Mouse (Mus musculus) testis, adult 2 months (tissue): ENCODE measurements around the gene Mroh2a. TPM values are rescaled to one million over a fixed set of nuclear protein-coding genes. Genes with fewer than 3 reads are reported as not detected.

ENCODE experiments used
- H3K27ac ChIP-seq: fragments of 200-500 bp; 2 replicates; pipeline ENCODE4 v1.5.1; 2012; ENCODE audit warnings: low read depth, low read length; ENCODE audit not compliant: control insufficient read depth, insufficient read depth
- H3K27me3 ChIP-seq: fragments of 200-500 bp; 2 replicates; pipeline ENCODE4 v1.6.1; 2012; ENCODE audit warnings: mild to moderate bottlenecking, low read length, moderate library complexity; ENCODE audit not compliant: control insufficient read depth, insufficient read depth
- H3K36me3 ChIP-seq: fragments of 200-500 bp; 2 replicates; pipeline ENCODE4 v1.6.1; 2012; ENCODE audit warnings: mild to moderate bottlenecking, low read length; ENCODE audit not compliant: control insufficient read depth, insufficient read depth
- H3K4me1 ChIP-seq: fragments of 200-500 bp; 2 replicates; pipeline ENCODE4 v1.6.1; 2012; ENCODE audit warnings: low read length; ENCODE audit not compliant: control insufficient read depth, insufficient read depth
- H3K4me3 ChIP-seq: fragments of 200-500 bp; 2 replicates; pipeline ENCODE4 v1.5.1; 2012; ENCODE audit warnings: low read depth, mild to moderate bottlenecking, low read length, moderate library complexity, mixed read lengths; ENCODE audit not compliant: control insufficient read depth
- CTCF ChIP-seq: fragments of 200-500 bp; IDR thresholded peaks from 2 replicates; pipeline ENCODE4 v1.5.1; 2012; ENCODE audit warnings: low read depth, mild to moderate bottlenecking, inconsistent platforms, low read length, moderate library complexity; ENCODE audit not compliant: control insufficient read depth, insufficient read depth, insufficient replicate concordance
- POLR2A ChIP-seq: fragments of 200-500 bp; IDR thresholded peaks from 2 replicates; pipeline ENCODE4 v1.6.1; 2012; ENCODE audit warnings: low read depth, mild to moderate bottlenecking, inconsistent platforms, low read length, moderate library complexity; ENCODE audit not compliant: control insufficient read depth
- polyA plus RNA-seq: library from polyadenylated mRNA; depleted of rRNA; stranded (reverse); fragments of >200 nt; gene quantifications from 2 replicates; pipeline ENCODE4 v1.2.3, GENCODE M21; 2012; rRNA removed

Mroh2a gene
- polyA plus RNA-seq, 1 experiment: 116 TPM

GRCm38 (mm10) chr1:88304261-88304985 lies 77.6 kb downstream of the Mroh2a start:
- H3K4me1 ChIP-seq: no peaks in the 10 kb centered on the region
- no peaks in the 10 kb centered on the region for H3K36me3 ChIP-seq
- no peak for TF ChIP-seq POLR2A
- TF ChIP-seq CTCF: no peak
- no peak overlapping the region for H3K4me3 ChIP-seq
- H3K27ac ChIP-seq: no peak overlapping the region
- H3K27me3 ChIP-seq: no peaks in the 10 kb centered on the region

GRCm38 (mm10) chr1:88305018-88305795 lies 78.4 kb downstream of the Mroh2a start:
- H3K4me1 ChIP-seq: no peaks in the 10 kb centered on the region
- no peak overlapping the region for H3K4me3 ChIP-seq
- no peak overlapping the region for H3K27ac ChIP-seq
- TF ChIP-seq CTCF (no peak), POLR2A (no peak)
- no peaks in the 10 kb centered on the region for H3K27me3 ChIP-seq
- H3K36me3 ChIP-seq: no peaks in the 10 kb centered on the region

DNA sequence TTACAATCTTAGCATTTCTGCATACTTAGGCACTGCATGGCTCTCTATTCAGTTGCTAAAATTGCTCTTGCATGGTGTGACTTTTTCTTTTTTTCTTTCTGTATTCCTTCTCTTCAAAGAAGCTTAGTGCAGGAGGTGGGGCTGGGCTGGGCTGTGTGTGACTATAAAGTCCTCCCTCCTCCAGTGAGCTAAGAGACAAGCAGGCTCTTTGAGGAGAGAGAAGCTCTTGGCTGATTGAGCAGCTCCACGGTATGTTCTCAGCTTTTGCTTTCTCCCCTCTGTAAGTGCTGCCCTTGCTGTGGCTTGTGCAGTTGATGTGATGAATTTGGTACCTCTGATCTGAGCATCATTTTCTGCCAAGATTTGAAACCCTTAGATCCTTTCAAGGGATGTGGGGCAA lies 79.8 kb downstream of the Mroh2a start:
- Histone ChIP-seq H3K4me3 (no peak overlapping the region), H3K36me3 (no peaks in the 10 kb centered on the region), H3K4me1 (no peaks in the 10 kb centered on the region), H3K27ac (no peak overlapping the region), H3K27me3 (no peaks in the 10 kb centered on the region)
- no peak for TF ChIP-seq POLR2A
- TF ChIP-seq CTCF: no peak

GRCm38 (mm10) chr1:88307180-88307579 lies 80.4 kb downstream of the Mroh2a start:
- Histone ChIP-seq H3K36me3 (no peaks in the 10 kb centered on the region), H3K4me1 (no peaks in the 10 kb centered on the region), H3K27ac (no peak overlapping the region), H3K27me3 (no peaks in the 10 kb centered on the region), H3K4me3 (no peak overlapping the region)
- no peak for TF ChIP-seq CTCF
- TF ChIP-seq POLR2A: no peak

GRCm38 (mm10) chr1:88309020-88309419 lies 82.2 kb downstream of the Mroh2a start:
- Histone ChIP-seq H3K4me1 (no peaks in the 10 kb centered on the region), H3K36me3 (no peaks in the 10 kb centered on the region), H3K27me3 (no peaks in the 10 kb centered on the region), H3K4me3 (no peak overlapping the region), H3K27ac (no peak overlapping the region)
- no peak for TF ChIP-seq POLR2A
- TF ChIP-seq CTCF: no peak

DNA sequence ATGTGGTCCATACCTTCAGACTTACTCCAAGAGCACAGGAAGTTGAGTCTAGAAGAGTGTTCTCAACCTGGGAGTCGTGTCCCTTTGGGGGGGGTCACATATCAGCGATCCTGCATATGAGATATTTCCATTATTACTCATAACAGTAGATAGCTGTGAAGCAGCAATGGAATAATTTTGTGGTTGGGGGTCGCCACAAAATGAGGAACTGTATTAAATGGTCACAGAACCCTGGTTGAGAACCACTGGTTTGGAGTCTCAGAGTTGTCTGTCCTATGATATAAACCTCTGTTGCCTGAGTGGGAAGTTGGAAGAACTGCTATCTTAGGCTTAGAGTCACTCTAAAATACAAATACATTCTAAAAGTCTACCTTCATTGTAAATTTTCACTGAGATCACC lies 83.1 kb downstream of the Mroh2a start:
- Histone ChIP-seq H3K36me3 (no peaks in the 10 kb centered on the region), H3K27ac (no peak overlapping the region), H3K4me1 (no peaks in the 10 kb centered on the region), H3K27me3 (no peaks in the 10 kb centered on the region), H3K4me3 (no peak overlapping the region)
- no peak for TF ChIP-seq CTCF
- no peak for TF ChIP-seq POLR2A

GRCm38 (mm10) chr1:88310349-88310748 lies 83.6 kb downstream of the Mroh2a start:
- Histone ChIP-seq H3K27ac (no peak overlapping the region), H3K27me3 (no peaks in the 10 kb centered on the region), H3K4me1 (no peaks in the 10 kb centered on the region), H3K4me3 (no peak overlapping the region), H3K36me3 (no peaks in the 10 kb centered on the region)
- no peak for TF ChIP-seq POLR2A
- TF ChIP-seq CTCF: no peak

Other genes with a start within 250 kb of the Mroh2a start
- gene Usp40, start 218.4 kb upstream of the Mroh2a start, polyA plus RNA-seq: 6.4 and 7.6 TPM in 2 replicates
- not detected in 2 replicates for gene Ugt1a10, start 171.6 kb upstream of the Mroh2a start, polyA plus RNA-seq
- gene Ugt1a9, start 156.2 kb upstream of the Mroh2a start, polyA plus RNA-seq: 0.06 TPM in 1 of 2 replicates, not detected in the other
- gene Ugt1a8, start 139.2 kb upstream of the Mroh2a start, polyA plus RNA-seq: not detected in 2 replicates
- 4.3 and 6.5 TPM in 2 replicates for gene Ugt1a7c, start 131.9 kb upstream of the Mroh2a start, polyA plus RNA-seq
- gene Ugt1a6b, start 123.7 kb upstream of the Mroh2a start, polyA plus RNA-seq: 1.0 and 7.4 TPM in 2 replicates
- gene Ugt1a6a, start 92.2 kb upstream of the Mroh2a start, polyA plus RNA-seq: 23.3 and 26.9 TPM in 2 replicates
- 0.09 and 0.20 TPM in 2 replicates for gene Ugt1a5, start 61.0 kb upstream of the Mroh2a start, polyA plus RNA-seq
- 0.06 TPM in 1 of 2 replicates, not detected in the other for gene Ugt1a2, start 26.4 kb upstream of the Mroh2a start, polyA plus RNA-seq
- gene Dnajb3, start 21.2 kb upstream of the Mroh2a start, polyA plus RNA-seq: 1,175 and 1,313 TPM in 2 replicates
- 0.67 and 0.94 TPM in 2 replicates for gene Ugt1a1, start 15.0 kb upstream of the Mroh2a start, polyA plus RNA-seq
- gene Hjurp, start 50.6 kb downstream of the Mroh2a start, polyA plus RNA-seq: 29.1 and 34.3 TPM in 2 replicates
- 4.3 and 4.7 TPM in 2 replicates for gene Trpm8, start 50.7 kb downstream of the Mroh2a start, polyA plus RNA-seq
- gene Spp2, start 180.0 kb downstream of the Mroh2a start, polyA plus RNA-seq: not detected in 2 replicates